Mouse (Mus musculus) stomach, embryonic 14.5 days (tissue): ENCODE measurements at regions not wholly inside any gene's neighbourhood (a gene's known extent, or its start where the extent isn't known, plus 50 kb on each side); places are given as distances from the start of the nearest gene placed in this dataset.

Source experiments
- ATAC-seq: fragments of 200-750 bp; cut with Nextera tagmentation; 2 replicates; pipeline ENCODE4 v1.8.0; 2017; ENCODE audit warnings: low read depth, moderate TSS enrichment; ENCODE audit not compliant: insufficient number of reproducible peaks, insufficient read depth, low FRiP score
- H3K27ac ChIP-seq: fragments of 300-500 bp; sonication (generic); 2 replicates; pipeline ENCODE4 v1.5.1; 2014; ENCODE audit warnings: mild to moderate bottlenecking, low read length, moderate library complexity, mixed read lengths
- H3K27me3 ChIP-seq: fragments of 300-500 bp; sonication (generic); 2 replicates; pipeline ENCODE4 v1.6.1; 2014; ENCODE audit warnings: low read length, control low read depth, mixed read lengths; ENCODE audit not compliant: control insufficient read depth, insufficient read depth
- H3K36me3 ChIP-seq: fragments of 300-500 bp; sonication (generic); 2 replicates; pipeline ENCODE4 v1.6.1; 2014; ENCODE audit warnings: mild to moderate bottlenecking, control low read depth, low read length, moderate library complexity, mixed read lengths; ENCODE audit not compliant: control insufficient read depth, insufficient read depth
- H3K4me1 ChIP-seq: fragments of 300-500 bp; sonication (generic); 2 replicates; pipeline ENCODE4 v1.6.1; 2014; ENCODE audit warnings: low read length, control low read depth, mixed read lengths; ENCODE audit not compliant: control insufficient read depth, insufficient read depth
- H3K4me2 ChIP-seq: fragments of 300-500 bp; sonication (generic); replicated peaks from 2 replicates; pipeline ENCODE4 v1.6.1; 2014; ENCODE audit warnings: low read depth, low read length, control low read depth
- H3K4me3 ChIP-seq: fragments of 300-500 bp; sonication (generic); 2 replicates; pipeline ENCODE4 v1.5.1; 2014; ENCODE audit warnings: low read depth, low read length, control low read depth
- H3K9ac ChIP-seq: fragments of 300-500 bp; sonication (generic); replicated peaks from 2 replicates; pipeline ENCODE4 v1.6.1; 2014; ENCODE audit warnings: low read depth, mild to moderate bottlenecking, control low read depth, low read length, moderate library complexity, mixed read lengths
- H3K9me3 ChIP-seq: fragments of 300-500 bp; sonication (generic); 2 replicates; pipeline ENCODE4 v1.6.1; 2016; ENCODE audit warnings: low read depth, low read length, control low read depth; ENCODE audit not compliant: control insufficient read depth
- WGBS: fragments of 180-500 bp; shearing (Covaris S2); extraction: QIAGEN DNeasy Blood & Tissue Kit; methylation state at CpG from one replicate; pipeline ENCODE4 v1.1.7; 2014; 5-methylcytosine and 5-hydroxymethylcytosine counted together

DNA sequence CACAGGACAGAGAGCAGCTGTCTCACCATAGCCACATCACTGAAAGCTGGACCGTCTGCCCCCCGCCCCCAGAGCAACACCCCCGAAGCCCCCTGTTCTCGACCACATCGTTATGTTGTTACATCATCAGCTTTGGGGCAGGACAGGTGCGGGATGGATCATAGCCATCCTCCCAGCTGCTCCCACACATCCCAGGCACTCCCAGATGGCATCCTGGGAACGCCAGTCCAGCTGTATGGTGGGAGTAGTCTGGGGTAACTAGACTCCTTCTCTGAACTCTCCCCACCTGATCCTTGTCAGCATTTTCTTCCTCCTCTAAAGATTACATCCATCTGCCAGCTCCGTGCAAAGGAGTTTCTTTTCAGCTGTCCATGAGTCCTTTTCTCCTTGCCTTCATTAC, 59.0 kb upstream of the Btrc start:
- no peak overlapping the region for H3K27ac ChIP-seq
- H3K9me3 ChIP-seq = no peaks in the 10 kb centered on the region
- H3K4me3 ChIP-seq = no peak overlapping the region
- H3K4me1 ChIP-seq = peaks cover 17% of the 10 kb centered on the region; the same call in 1 of the 2 replicates
- H3K27me3 ChIP-seq = peaks cover 9% of the 10 kb centered on the region; the same call in 1 of the 2 replicates
- H3K36me3 ChIP-seq = no peaks in the 10 kb centered on the region
- H3K4me2 ChIP-seq = no peak overlapping the region
- 10% methylated on average over 8 of the region's 8 CpGs for WGBS
- no peak overlapping the region for H3K9ac ChIP-seq
- no peak for ATAC-seq

DNA sequence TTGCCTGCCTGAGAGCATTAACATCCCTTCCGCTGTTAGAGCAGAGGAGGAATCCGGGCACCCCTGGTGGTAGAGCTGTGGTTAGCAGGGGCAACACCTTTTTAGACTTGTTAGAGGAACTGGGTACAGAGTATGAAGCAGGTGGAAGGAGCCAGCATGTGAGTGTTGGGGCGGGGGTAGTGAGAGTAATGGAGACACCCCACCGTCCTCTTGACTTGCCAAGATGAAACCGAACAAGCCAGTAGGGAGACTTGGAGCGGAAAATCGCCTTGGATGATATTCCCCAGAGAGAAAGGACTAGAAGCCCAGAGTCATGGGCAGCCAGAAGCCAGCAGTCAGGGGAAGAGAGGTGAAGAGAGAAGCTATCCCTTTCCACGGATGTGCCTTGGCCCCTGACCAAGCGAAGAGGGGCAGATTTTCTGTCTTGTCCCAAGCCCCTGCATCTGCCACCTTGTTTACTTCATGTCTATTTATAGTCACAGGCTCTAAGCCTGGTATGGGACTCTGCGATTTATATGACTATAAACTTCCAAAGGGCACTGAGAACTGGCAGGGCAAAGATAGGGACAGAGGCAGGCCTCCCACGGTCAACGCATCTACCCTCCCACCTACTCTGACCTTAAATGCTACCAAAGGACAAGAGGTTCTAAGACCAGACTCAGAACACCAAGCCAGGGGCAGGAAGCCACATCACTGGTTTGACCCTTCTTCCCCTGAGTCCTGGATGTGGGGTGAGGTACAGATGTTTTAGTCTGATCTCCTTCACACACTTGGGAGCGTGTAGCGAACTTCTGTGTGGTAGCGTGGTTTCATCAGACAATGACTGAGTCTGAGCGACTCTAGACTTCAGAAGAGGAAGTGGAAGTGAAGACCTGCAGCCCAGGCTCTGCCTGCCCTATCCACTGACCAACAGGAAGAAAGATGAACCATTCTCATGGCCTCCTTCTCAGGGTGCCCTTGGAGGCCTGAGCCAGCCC, 55.9 kb upstream of the Btrc start:
- Histone ChIP-seq H3K27me3 (peaks cover 5% of the 10 kb centered on the region; the same call in 1 of the 2 replicates), H3K4me1 (peaks cover 23% of the 10 kb centered on the region), H3K36me3 (no peaks in the 10 kb centered on the region), H3K4me2 (no peak overlapping the region), H3K4me3 (no peak overlapping the region), H3K27ac (no peak overlapping the region), H3K9ac (no peak overlapping the region), H3K9me3 (no peaks in the 10 kb centered on the region)
- ATAC-seq = no peak
- WGBS = 55% methylated on average over 16 of the region's 16 CpGs

DNA sequence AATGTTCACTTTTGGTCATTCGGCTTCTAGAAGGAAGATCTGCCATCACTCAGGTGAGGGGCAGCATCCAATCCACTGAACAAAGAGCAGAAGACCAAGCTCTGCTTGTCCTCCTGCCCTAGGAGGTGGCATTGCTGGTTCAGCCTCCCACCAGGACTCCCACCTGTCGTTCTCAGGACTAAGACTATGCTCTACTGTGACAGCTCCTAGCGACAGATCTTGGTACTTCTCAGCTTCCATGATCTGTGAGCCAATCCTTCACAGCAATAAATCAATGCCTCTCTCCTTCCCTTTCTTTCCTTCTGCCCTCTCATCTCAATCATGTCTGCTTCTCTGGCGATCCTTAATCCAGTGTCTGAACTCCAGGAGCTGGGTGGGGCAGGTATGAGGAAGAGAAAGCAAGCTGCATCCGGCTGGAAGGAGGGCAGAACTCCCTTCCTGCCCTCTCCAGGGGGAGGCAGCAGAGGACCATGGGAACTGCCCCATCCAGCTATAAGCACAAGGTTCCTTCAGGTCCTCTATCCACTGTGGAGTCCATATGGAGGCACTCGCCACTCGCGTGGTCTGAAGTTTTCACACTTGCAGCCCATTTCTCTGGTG, 54.8 kb upstream of the Btrc start:
- H3K9me3 ChIP-seq = no peaks in the 10 kb centered on the region
- 57% methylated on average over 8 of the region's 8 CpGs for WGBS
- no peak overlapping the region for H3K27ac ChIP-seq
- H3K4me1 ChIP-seq = peaks cover 29% of the 10 kb centered on the region
- no peak overlapping the region for H3K4me3 ChIP-seq
- H3K9ac ChIP-seq = no peak overlapping the region
- H3K27me3 ChIP-seq = no peaks in the 10 kb centered on the region
- no peak for ATAC-seq
- no peaks in the 10 kb centered on the region for H3K36me3 ChIP-seq
- no peak overlapping the region for H3K4me2 ChIP-seq

DNA sequence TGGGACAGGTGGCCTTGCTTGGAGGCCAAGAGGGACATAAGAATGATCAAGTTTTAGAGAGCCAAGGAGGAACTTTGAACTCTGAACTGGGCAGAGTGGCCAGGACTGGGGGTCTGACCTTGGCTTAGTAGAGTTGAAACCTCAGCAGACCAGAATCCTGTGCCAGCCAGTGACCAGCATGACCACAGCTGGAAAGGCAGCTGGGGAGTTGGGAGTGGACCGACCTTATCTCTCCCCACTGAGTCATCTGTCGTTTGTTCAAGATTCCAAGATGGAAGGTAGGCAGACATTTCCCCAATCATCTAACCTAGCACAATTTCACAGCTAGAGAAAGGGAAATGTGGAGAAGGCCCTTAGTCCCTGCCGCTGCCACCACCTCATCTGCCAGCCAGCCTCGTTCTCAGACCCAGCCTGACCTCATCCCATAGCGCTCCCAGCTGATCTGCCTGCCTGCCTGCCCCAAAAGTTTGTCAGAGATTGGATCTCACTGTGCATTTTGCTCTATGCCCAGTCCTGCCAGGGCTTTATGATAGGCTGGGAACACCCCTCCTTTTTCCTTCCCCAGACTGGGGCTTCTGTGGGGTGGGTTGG, 53.1 kb upstream of the Btrc start:
- ATAC-seq = no peak
- Histone ChIP-seq H3K27me3 (no peaks in the 10 kb centered on the region), H3K4me3 (0 out of 2 replicates have a peak overlapping the region, but pooled peaks have one; percentile 1), H3K4me2 (peak overlapping the region; percentile 36), H3K4me1 (peaks cover 27% of the 10 kb centered on the region), H3K9ac (no peak overlapping the region), H3K27ac (0 out of 2 replicates have a peak overlapping the region, but pooled peaks have one; percentile 12), H3K36me3 (no peaks in the 10 kb centered on the region), H3K9me3 (no peaks in the 10 kb centered on the region)
- 41% methylated on average over 5 of the region's 5 CpGs for WGBS

DNA sequence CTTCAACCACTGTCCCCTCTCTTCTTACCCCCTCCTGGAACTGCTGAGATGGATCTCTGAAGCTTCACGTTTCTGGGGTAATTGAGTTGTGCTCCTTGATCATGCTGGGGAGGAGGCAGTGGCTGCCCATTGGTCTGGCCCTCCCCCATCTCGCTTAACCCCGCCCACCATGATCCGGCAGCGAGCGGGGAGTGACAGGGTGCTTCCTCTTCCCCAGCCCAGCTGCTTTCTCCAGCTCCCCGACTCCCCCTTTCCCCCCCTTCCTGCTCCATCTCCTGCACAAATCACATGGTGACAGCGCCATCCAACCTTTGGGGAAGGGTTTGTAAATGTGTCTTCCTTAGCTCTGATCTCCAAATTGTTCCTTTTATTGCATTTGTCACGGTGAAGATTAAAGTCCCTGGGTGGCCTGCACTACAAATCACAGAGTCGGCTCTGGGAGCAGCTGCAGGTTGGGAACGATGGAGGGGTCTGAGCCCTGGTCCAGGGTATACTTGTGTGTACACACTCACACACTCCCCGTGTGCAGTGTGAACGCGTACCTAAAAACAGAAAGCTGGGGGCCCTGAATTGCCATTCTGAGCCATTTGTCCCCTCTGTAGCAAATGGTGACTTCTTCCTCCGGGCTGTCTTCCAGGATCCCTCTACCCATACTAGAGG, 52.5 kb upstream of the Btrc start:
- Histone ChIP-seq H3K36me3 (no peaks in the 10 kb centered on the region), H3K4me3 (0 out of 2 replicates have a peak overlapping the region, but pooled peaks have one; percentile 1), H3K27ac (0 out of 2 replicates have a peak overlapping the region, but pooled peaks have one; percentile 12), H3K9me3 (no peaks in the 10 kb centered on the region), H3K4me2 (peak overlapping the region; percentile 36), H3K9ac (no peak overlapping the region), H3K4me1 (peaks cover 27% of the 10 kb centered on the region), H3K27me3 (no peaks in the 10 kb centered on the region)
- WGBS = 16% methylated on average over 15 of the region's 15 CpGs
- peak; percentile 42; the same call in 1 of the 2 replicates for ATAC-seq

DNA sequence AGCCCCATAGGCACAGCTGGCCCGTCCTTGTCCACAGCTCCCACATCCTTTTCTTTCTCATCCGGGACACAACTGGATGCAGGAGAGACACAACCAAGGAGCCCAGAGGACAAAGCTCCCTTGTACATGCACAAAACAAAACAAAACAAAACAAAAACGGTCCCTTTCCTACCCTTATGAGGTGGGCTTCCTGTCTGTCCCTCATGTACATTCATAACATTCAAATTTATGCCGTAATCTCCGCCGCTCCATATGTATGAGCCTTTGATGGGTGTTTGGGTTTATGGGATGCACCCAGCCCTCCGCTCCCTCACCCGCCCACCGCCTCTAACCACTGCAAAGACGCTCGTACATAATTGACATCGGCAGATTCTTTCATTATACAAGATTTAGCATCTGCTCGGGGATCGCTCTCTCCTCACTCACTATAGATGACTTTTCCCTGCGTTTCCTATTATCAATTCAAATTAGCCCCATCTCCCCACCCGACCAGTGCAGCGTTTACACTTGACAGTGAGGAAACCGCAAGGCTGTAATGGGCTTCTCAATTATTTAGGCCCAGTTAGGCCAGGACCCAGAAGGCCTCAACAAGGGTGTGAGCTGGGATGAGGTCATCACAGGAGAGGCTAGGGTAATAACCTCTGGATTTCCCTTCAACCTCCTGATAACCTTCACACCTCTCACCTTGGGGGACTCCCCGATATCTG, 51.5 kb upstream of the Btrc start:
- H3K36me3 ChIP-seq = no peaks in the 10 kb centered on the region
- H3K9me3 ChIP-seq = no peaks in the 10 kb centered on the region
- no peak overlapping the region for H3K9ac ChIP-seq
- H3K4me2 ChIP-seq = no peak overlapping the region
- H3K4me3 ChIP-seq = no peak overlapping the region
- no peaks in the 10 kb centered on the region for H3K27me3 ChIP-seq
- WGBS = 69% methylated on average over 19 of the region's 19 CpGs
- 0 out of 2 replicates have a peak, but pooled peaks have one; percentile 7 for ATAC-seq
- H3K27ac ChIP-seq = no peak overlapping the region
- H3K4me1 ChIP-seq = peaks cover 27% of the 10 kb centered on the region

DNA sequence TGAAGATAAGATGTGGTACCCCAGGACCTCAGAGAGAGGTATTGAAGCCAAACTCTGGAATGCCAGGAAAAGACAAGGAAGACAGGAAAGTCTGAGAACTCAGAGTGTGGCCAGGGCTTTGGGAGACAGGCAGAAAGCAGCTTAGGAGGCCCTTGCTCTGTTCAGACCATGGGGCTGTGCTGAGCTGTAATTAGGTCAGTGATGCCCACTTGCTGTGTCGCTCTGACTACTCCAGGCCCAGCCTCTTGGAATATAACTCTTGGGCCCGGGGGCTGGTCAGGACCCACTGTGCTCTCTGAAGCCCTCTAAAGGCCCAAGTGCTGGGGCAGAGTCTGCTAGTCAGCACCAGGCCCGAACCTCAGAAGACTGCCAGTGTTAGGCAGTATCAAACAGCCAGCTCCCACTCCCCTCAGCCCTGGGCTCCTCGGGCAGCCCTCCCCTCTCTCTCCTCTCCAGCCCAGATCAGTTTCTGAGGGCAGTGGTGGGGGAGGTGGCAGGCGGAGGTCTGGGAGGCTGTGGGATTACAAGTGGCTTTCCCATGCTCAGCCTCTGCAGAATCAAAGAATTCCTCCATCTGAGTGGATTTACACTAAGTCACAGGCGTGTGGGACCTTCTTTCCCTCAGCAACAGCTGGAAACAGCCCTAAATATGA, 50.7 kb upstream of the Btrc start:
- Histone ChIP-seq H3K27me3 (no peaks in the 10 kb centered on the region), H3K36me3 (no peaks in the 10 kb centered on the region), H3K4me3 (no peak overlapping the region), H3K4me2 (no peak overlapping the region), H3K27ac (peak overlapping the region; percentile 66; the same call in 1 of the 2 replicates), H3K9ac (no peak overlapping the region), H3K9me3 (no peaks in the 10 kb centered on the region), H3K4me1 (peaks cover 29% of the 10 kb centered on the region)
- peak; percentile 10; the same call in 1 of the 2 replicates for ATAC-seq
- WGBS = 17% methylated on average over 6 of the region's 6 CpGs
